Mouse (Mus musculus) gastrocnemius, adult 8-10 months (tissue): ENCODE data around the gene Gcc1. TPM values are rescaled to one million over a fixed set of nuclear protein-coding genes. Genes with fewer than 3 reads are reported as not detected.

ENCODE experiments used
- total RNA-seq, 4 experiments: library from RNA; stranded (reverse); gene quantifications; 2 replicates each; pipeline ENCODE4 v1.2.4; 2022

Gene Gcc1
- total RNA-seq, 4 experiments from 2014 or later = 6.1 to 9.0 (median 6.5) TPM

Other genes with a start within 250 kb of the Gcc1 start
- 1 to 10 TPM; 3.5 to 5.9 (median 4.6) TPM for gene Zfp800, start 30.4 kb downstream of the Gcc1 start, total RNA-seq
- 10 to 100 TPM; 73.1 to 79.0 (median 74.8) TPM for gene Arf5, start 4.8 kb downstream of the Gcc1 start, total RNA-seq
- gene Fscn3, start 601 bp downstream of the Gcc1 start, total RNA-seq = not detected
- gene Pax4, start 21.0 kb upstream of the Gcc1 start, total RNA-seq = not detected
- 10 to 100 TPM; 42.6 to 54.4 (median 50.1) TPM for gene Snd1, start 46.7 kb upstream of the Gcc1 start, total RNA-seq